30 mouse cellular contexts compared by ENCODE assay signal in the genomic region with DNA sequence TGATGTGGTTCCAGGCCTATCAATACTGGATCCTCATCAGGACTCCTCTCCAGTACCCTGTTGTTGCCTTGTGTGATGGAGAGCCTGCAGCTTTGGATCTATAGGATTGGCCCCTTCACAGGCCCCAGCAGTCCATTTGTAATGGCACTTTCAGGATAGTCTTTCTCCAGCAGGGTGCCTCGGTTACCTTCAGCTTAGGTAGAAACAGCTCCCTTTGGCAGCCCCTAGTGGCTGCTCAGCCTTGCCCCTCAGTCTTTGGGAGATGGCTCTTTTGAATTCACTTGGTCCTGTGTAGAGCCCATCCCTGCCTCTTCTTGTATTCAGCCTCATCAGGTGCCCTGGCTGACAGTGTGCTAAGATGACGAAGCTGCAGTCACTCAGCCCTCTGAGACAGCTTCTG.
DNase-seq lines count a peak whose midpoint lies in the region; ATAC-seq and TF ChIP-seq lines count a peak whose summit lies in the region.
"Had no signal": no experiment of that assay in that cellular context is flagged by ENCODE, and none has a peak within 500 bp of the region (broad histone marks: within the 10 kb centered on the region; RNA-seq: fewer than 3 reads in every experiment).

No protein-coding gene starts in this region.

- TF ChIP-seq POLR2A in bone marrow, adult 2 months (IDR thresholded peaks at IDR 0.05; ENCODE audit: borderline replicate concordance, control insufficient read depth, low read depth, low read length) = no peak

- no peak for DNase-seq in liver, embryonic 14.5 days (ENCODE audit: low read depth in 3 of 3, low spot score in 3 of 3)
- no peak for DNase-seq in liver, embryonic 11.5 days (ENCODE audit: low spot score)
- peak; percentile 31 for DNase-seq in thymus, postnatal 0 days (ENCODE audit: low spot score)
- DNase-seq in thymus, postnatal 10 days (ENCODE audit: low spot score in 2 of 2) = no peak
- DNase-seq in right cerebral cortex, postnatal 4 days = no peak
- DNase-seq: cerebellum, adult 8-10 months; cerebellum, postnatal 25 days; forebrain, postnatal 0 days; heart, postnatal 10 days; kidney, adult 8-10 months; kidney, postnatal 10 days; liver, postnatal 0 days; lung, postnatal 10 days; retina, postnatal 1 day; right cerebral cortex, postnatal 14 days; thymus, adult 18-20 months; thymus, postnatal 4 days had no signal

- WGBS in liver, embryonic 14.5 days (ENCODE audit: insufficient replicate concordance) = 40% methylated on average over 2 of the region's 2 CpGs
- WGBS in liver, embryonic 11.5 days = 63% methylated on average over 2 of the region's 2 CpGs
- WGBS in bone marrow, adult 2 months = 78% methylated on average over 2 of the region's 2 CpGs

- no peaks in the 10 kb centered on the region for H3K9me3 ChIP-seq in liver, embryonic 14.5 days (ENCODE audit: control insufficient read depth, low read length)
- H3K9me3 ChIP-seq in liver, embryonic 11.5 days (ENCODE audit: control insufficient read depth, low read length) = no peaks in the 10 kb centered on the region
- H3K9me3 ChIP-seq: embryonic facial prominence, embryonic 15.5 days; hindbrain, embryonic 15.5 days; limb, embryonic 12.5 days; midbrain, embryonic 12.5 days; neural tube, embryonic 15.5 days; stomach, embryonic 15.5 days had no signal

- TF ChIP-seq EP300 in liver, embryonic 14.5 days (IDR thresholded peaks at IDR 0.05; ENCODE audit: low read depth) = no peak

- H3K36me3 ChIP-seq in liver, embryonic 14.5 days (replicated peaks; ENCODE audit: control insufficient read depth, insufficient read depth, low read depth) = no peaks in the 10 kb centered on the region
- no peaks in the 10 kb centered on the region for H3K36me3 ChIP-seq in liver, embryonic 11.5 days (ENCODE audit: control insufficient read depth, insufficient read depth, low read length)
- H3K36me3 ChIP-seq: embryonic facial prominence, embryonic 10.5 days; embryonic facial prominence, embryonic 15.5 days; forebrain, embryonic 12.5 days; heart, embryonic 13.5 days; hindbrain, embryonic 10.5 days; hindbrain, embryonic 15.5 days; limb, embryonic 12.5 days; midbrain, embryonic 12.5 days; neural tube, embryonic 15.5 days; stomach, embryonic 15.5 days had no signal

- H3K27ac ChIP-seq in liver, embryonic 14.5 days = no peak overlapping the region
- no peak overlapping the region for H3K27ac ChIP-seq in liver, embryonic 11.5 days (ENCODE audit: low read depth, low read length)
- H3K27ac ChIP-seq in bone marrow, adult 2 months (ENCODE audit: control insufficient read depth, insufficient read depth, low read depth, low read length, poor library complexity) = no peak overlapping the region
- H3K27ac ChIP-seq: embryonic facial prominence, embryonic 10.5 days; embryonic facial prominence, embryonic 15.5 days; forebrain, embryonic 12.5 days; heart, embryonic 13.5 days; hindbrain, embryonic 10.5 days; hindbrain, embryonic 15.5 days; left cerebral cortex, adult 2 months; limb, embryonic 12.5 days; midbrain, embryonic 12.5 days; neural tube, embryonic 15.5 days; stomach, embryonic 15.5 days had no signal

- no peak overlapping the region for H3K4me3 ChIP-seq in liver, embryonic 14.5 days (ENCODE audit: insufficient read depth in 1 of 2, low read depth in 2 of 2, low read length in 2 of 2)
- H3K4me3 ChIP-seq in liver, embryonic 11.5 days (ENCODE audit: low read depth, low read length) = no peak overlapping the region
- no peak overlapping the region for H3K4me3 ChIP-seq in bone marrow, adult 2 months (replicated peaks; ENCODE audit: control insufficient read depth, low read depth, low read length)
- H3K4me3 ChIP-seq: embryonic facial prominence, embryonic 10.5 days; embryonic facial prominence, embryonic 15.5 days; forebrain, embryonic 12.5 days; heart, embryonic 13.5 days; hindbrain, embryonic 10.5 days; hindbrain, embryonic 15.5 days; left cerebral cortex, adult 2 months; limb, embryonic 12.5 days; midbrain, embryonic 12.5 days; neural tube, embryonic 15.5 days; stomach, embryonic 15.5 days had no signal

- 0 out of 2 replicates have a peak, but pooled peaks have one; percentile 13 for TF ChIP-seq CTCF in liver, embryonic 14.5 days (IDR thresholded peaks at IDR 0.05; ENCODE audit: low read depth)
- 0 out of 2 replicates have a peak, but pooled peaks have one; percentile 0 for TF ChIP-seq CTCF in bone marrow, adult 2 months (IDR thresholded peaks at IDR 0.05; ENCODE audit: control insufficient read depth, insufficient read depth, low read length)

- no peaks in the 10 kb centered on the region for H3K27me3 ChIP-seq in liver, embryonic 14.5 days (ENCODE audit: control insufficient read depth, insufficient read depth, low read length)
- no peaks in the 10 kb centered on the region for H3K27me3 ChIP-seq in liver, embryonic 11.5 days (replicated peaks; ENCODE audit: control insufficient read depth, insufficient read depth, low read length)
- H3K27me3 ChIP-seq: embryonic facial prominence, embryonic 15.5 days; forebrain, embryonic 12.5 days; heart, embryonic 13.5 days; hindbrain, embryonic 15.5 days; limb, embryonic 12.5 days; midbrain, embryonic 12.5 days; neural tube, embryonic 15.5 days; stomach, embryonic 15.5 days had no signal

- no peak overlapping the region for H3K9ac ChIP-seq in liver, embryonic 14.5 days (replicated peaks)
- H3K9ac ChIP-seq in liver, embryonic 11.5 days (ENCODE audit: low read depth, low read length) = no peak overlapping the region
- H3K9ac ChIP-seq: embryonic facial prominence, embryonic 15.5 days; forebrain, embryonic 12.5 days; forebrain, postnatal 0 days; heart, embryonic 13.5 days; hindbrain, embryonic 15.5 days; limb, embryonic 12.5 days; liver, postnatal 0 days; midbrain, embryonic 12.5 days; neural tube, embryonic 15.5 days; stomach, embryonic 15.5 days had no signal

- no peaks in the 10 kb centered on the region for H3K4me1 ChIP-seq in liver, embryonic 14.5 days (replicated peaks; ENCODE audit: control insufficient read depth in 2 of 2, insufficient read depth in 2 of 2, low read length in 1 of 2)
- H3K4me1 ChIP-seq in liver, embryonic 11.5 days (replicated peaks; ENCODE audit: control insufficient read depth, insufficient read depth, low read length) = no peaks in the 10 kb centered on the region
- H3K4me1 ChIP-seq in bone marrow, adult 2 months (ENCODE audit: control insufficient read depth, insufficient read depth, low read length) = no peaks in the 10 kb centered on the region; the same call in 1 of the 2 replicates
- H3K4me1 ChIP-seq: embryonic facial prominence, embryonic 10.5 days; embryonic facial prominence, embryonic 15.5 days; forebrain, embryonic 12.5 days; hindbrain, embryonic 10.5 days; hindbrain, embryonic 15.5 days; midbrain, embryonic 12.5 days; neural tube, embryonic 15.5 days; stomach, embryonic 15.5 days had no signal

- ATAC-seq in liver, embryonic 14.5 days (ENCODE audit: insufficient read depth) = no peak
- no peak for ATAC-seq in liver, embryonic 11.5 days (replicated peaks; ENCODE audit: low FRiP score)
- ATAC-seq: forebrain, postnatal 0 days; inflammation-experienced regulatory T-cells, adult 6 months; liver, postnatal 0 days had no signal

- H3K4me2 ChIP-seq in liver, embryonic 14.5 days (ENCODE audit: low read depth) = no peak overlapping the region
- no peak overlapping the region for H3K4me2 ChIP-seq in liver, embryonic 11.5 days
- H3K4me2 ChIP-seq: embryonic facial prominence, embryonic 15.5 days; forebrain, embryonic 12.5 days; heart, embryonic 13.5 days; hindbrain, embryonic 15.5 days; limb, embryonic 12.5 days; midbrain, embryonic 12.5 days; neural tube, embryonic 15.5 days; stomach, embryonic 15.5 days had no signal
